Mouse (Mus musculus) forebrain, postnatal 0 days (tissue): ENCODE results near the gene Taldo1. TPM values are rescaled to one million over a fixed set of nuclear protein-coding genes. Genes with fewer than 3 reads are reported as not detected.
"Not testable (repeated sequence)": the region's sequence is repeated elsewhere in the genome, so short reads cannot be mapped to it uniquely, and the experiment has no call there.

Experiments
- ATAC-seq: fragments of 200-750 bp; cut with Nextera tagmentation; 2 replicates; pipeline ENCODE4 v1.8.0; 2017; ENCODE audit warnings: mild to moderate bottlenecking, moderate library complexity
- DNase-seq: peaks from one replicate; pipeline ENCODE4 v3.0.0-alpha.2; 2015
- H3K27ac ChIP-seq: fragments of 300-500 bp; sonication (generic); 2 replicates; pipeline ENCODE4 v1.5.1; 2014; ENCODE audit warnings: low read depth, mild to moderate bottlenecking, antibody characterized with exemption, low read length, moderate library complexity, mixed read lengths
- H3K27me3 ChIP-seq: fragments of 300-500 bp; sonication (generic); 2 replicates; pipeline ENCODE4 v1.6.1; 2014; ENCODE audit warnings: mild to moderate bottlenecking, low read length, mixed read lengths; ENCODE audit not compliant: insufficient read depth
- H3K36me3 ChIP-seq: fragments of 300-500 bp; sonication (generic); 2 replicates; pipeline ENCODE4 v1.6.1; 2014; ENCODE audit warnings: mild to moderate bottlenecking, moderate library complexity; ENCODE audit not compliant: insufficient read depth
- H3K4me1 ChIP-seq: fragments of 300-500 bp; sonication (generic); 2 replicates; pipeline ENCODE4 v1.6.1; 2014; ENCODE audit warnings: antibody characterized with exemption; ENCODE audit not compliant: insufficient read depth
- H3K4me2 ChIP-seq: fragments of 300-500 bp; sonication (generic); 2 replicates; pipeline ENCODE4 v1.6.1; 2014; ENCODE audit warnings: low read depth, mild to moderate bottlenecking, moderate library complexity
- H3K4me3 ChIP-seq: fragments of 300-500 bp; sonication (generic); 2 replicates; pipeline ENCODE4 v1.5.1; 2014; ENCODE audit warnings: low read depth, low read length, mixed read lengths
- H3K9ac ChIP-seq: fragments of 300-500 bp; sonication (generic); 2 replicates; pipeline ENCODE4 v1.6.1; 2014; ENCODE audit warnings: mild to moderate bottlenecking
- H3K9me3 ChIP-seq: fragments of 300-500 bp; sonication (generic); 2 replicates; pipeline ENCODE4 v1.6.1; 2016; ENCODE audit warnings: low read length
- CTCF ChIP-seq: sonication (generic); IDR thresholded peaks from 2 replicates; pipeline ENCODE4 v1.5.1; 2016; ENCODE audit warnings: antibody characterized with exemption, control low read depth, low read depth
- WGBS: fragments of 180-500 bp; shearing (Covaris S2); extraction: QIAGEN DNeasy Blood & Tissue Kit; methylation state at CpG from one replicate; pipeline ENCODE4 v1.1.7; 2014; 5-methylcytosine and 5-hydroxymethylcytosine counted together
- polyA plus RNA-seq: library from polyadenylated mRNA; unstranded; fragments of >200 nt; fragmentation: Nextera tagmentation; extraction: Ambion mirVana; gene quantifications from 2 replicates; pipeline ENCODE4 v1.2.1, GENCODE M21; 2015
- total RNA-seq: library from RNA; depleted of rRNA; stranded (reverse); fragments of >200 nt; gene quantifications from 2 replicates; pipeline ENCODE4 v1.2.3, GENCODE M21; 2014

Gene Taldo1
- total and polyA plus RNA-seq, 2 experiments from 2014 or later, result 224 to 304 TPM

- no peaks in the 10 kb centered on the region for H3K27me3 ChIP-seq
- 93% methylated on average over 9 of the region's 9 CpGs for WGBS
- DNase-seq (no peak), ATAC-seq (no peak)
- H3K36me3 ChIP-seq, result peaks cover 6% of the 10 kb centered on the region
- no peak overlapping the region for H3K27ac ChIP-seq
- H3K4me2 ChIP-seq, result no peak overlapping the region
- TF ChIP-seq CTCF, result no peak
- H3K4me3 ChIP-seq, result no peak overlapping the region
- H3K9me3 ChIP-seq, result no peaks in the 10 kb centered on the region
- peaks cover 12% of the 10 kb centered on the region for H3K4me1 ChIP-seq
- H3K9ac ChIP-seq, result no peak overlapping the region
Measured at GRCm38 (mm10) chr7:141441460-141441859, 49.5 kb downstream of the Taldo1 start.

DNA sequence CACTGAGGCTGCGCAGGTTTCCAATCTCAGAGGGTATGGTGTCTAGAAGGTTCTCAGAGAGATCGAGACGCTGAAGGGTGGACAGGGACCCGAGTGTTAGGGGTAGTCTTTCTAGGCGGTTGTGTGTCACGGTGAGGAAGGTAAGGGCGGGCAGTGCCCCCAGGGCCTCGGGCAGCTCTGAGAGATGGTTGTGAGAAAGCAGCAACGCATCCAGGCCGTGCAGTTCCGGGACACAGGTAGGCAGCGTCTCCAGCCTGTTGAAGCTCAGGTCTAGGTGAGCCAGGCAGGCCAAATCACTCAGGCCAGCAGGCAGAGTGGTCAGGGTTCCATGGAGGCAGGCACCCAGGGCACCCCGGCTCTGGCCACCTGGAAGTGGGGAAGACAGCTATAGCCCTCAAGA lies 50.2 kb downstream of the Taldo1 start:
- no peak overlapping the region for H3K27ac ChIP-seq
- peaks cover 6% of the 10 kb centered on the region for H3K36me3 ChIP-seq
- H3K4me1 ChIP-seq, result peaks cover 14% of the 10 kb centered on the region
- 94% methylated on average over 13 of the region's 13 CpGs for WGBS
- DNase-seq (no peak), ATAC-seq (no peak)
- no peak for TF ChIP-seq CTCF
- no peak overlapping the region for H3K4me2 ChIP-seq
- H3K9me3 ChIP-seq, result no peaks in the 10 kb centered on the region
- no peak overlapping the region for H3K4me3 ChIP-seq
- H3K9ac ChIP-seq, result no peak overlapping the region
- no peaks in the 10 kb centered on the region for H3K27me3 ChIP-seq

GRCm38 (mm10) chr7:141443081-141443821 lies 51.3 kb downstream of the Taldo1 start:
- Histone ChIP-seq H3K27ac (no peak overlapping the region), H3K4me3 (peak overlapping the region; percentile 36), H3K27me3 (no peaks in the 10 kb centered on the region), H3K9ac (peak overlapping the region; percentile 37), H3K36me3 (peaks cover 6% of the 10 kb centered on the region), H3K9me3 (no peaks in the 10 kb centered on the region), H3K4me2 (peak overlapping the region; percentile 62), H3K4me1 (peaks cover 9% of the 10 kb centered on the region)
- 19% methylated on average over 12 of the region's 12 CpGs for WGBS
- DNase-seq (peak; percentile 33), ATAC-seq (no peak)
- TF ChIP-seq CTCF, result peak; percentile 42; the same call in 1 of the 2 replicates

DNA sequence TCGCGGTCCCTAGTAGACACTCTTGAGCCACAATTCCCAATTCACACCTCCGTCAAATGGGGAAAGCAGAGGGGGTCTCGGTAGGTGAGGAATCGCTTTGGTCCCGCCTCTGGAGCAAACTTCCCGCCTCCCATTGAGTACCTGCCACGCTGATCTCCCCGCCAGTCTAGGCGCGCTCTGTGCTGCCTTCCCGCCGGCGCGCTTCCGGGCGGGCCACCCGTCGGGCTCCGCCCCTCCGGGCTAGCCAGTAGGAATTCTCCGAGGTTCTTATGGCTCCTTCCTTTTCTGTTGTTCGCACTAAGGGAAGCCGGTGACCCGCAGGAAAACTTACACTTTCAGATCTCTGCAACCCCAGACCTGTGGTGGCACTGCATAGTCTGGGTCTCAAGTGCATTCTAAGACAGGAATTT lies 51.8 kb downstream of the Taldo1 start, which contains the start of gene Pidd1:
Pidd1 (minus strand) TSS at position 198 of the 410 bp plus-strand sequence.
- WGBS, result under 1% methylated on average over 25 of the region's 25 CpGs
- peak; percentile 23; the same call in 1 of the 2 replicates for ATAC-seq

DNA sequence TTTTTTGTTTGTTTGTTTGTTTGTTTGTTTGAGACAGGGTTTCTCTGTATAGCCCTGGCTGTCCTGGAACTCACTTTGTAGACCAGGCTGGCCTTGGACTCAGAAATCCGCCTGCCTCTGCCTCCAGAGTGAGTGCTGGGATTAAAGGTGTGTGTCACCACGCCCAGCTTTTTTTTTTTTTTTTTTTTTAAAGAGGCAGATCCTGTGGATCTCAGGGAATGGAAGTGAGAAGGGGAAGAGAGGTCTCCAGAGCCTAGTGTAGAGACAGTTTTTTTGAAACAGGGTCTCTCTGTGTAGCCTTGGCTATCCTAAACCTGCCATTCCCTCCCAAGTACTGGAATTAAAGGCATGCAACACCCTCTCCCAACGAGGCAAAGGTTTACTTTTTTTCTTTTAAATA lies 54.4 kb downstream of the Taldo1 start:
- not testable (repeated sequence) for H3K27ac ChIP-seq, H3K4me2 ChIP-seq, H3K27me3 ChIP-seq, ATAC-seq, DNase-seq, H3K9ac ChIP-seq, H3K9me3 ChIP-seq, H3K4me3 ChIP-seq
- H3K4me1 ChIP-seq, result peaks cover 11% of the 10 kb centered on the region; the same call in 1 of the 2 replicates
- WGBS, result 91% methylated on average over 3 of the region's 3 CpGs
- peaks cover 22% of the 10 kb centered on the region for H3K36me3 ChIP-seq

More for the DNA sequence above, 51.8 kb downstream of the Taldo1 start, which contains the start of gene Pidd1:
- H3K4me3 ChIP-seq, result peak within 1 kb of the TSS; percentile 36
- H3K36me3 ChIP-seq, result peaks cover 6% of the 10 kb centered on the region
- no peak within 1 kb of the TSS for H3K27ac ChIP-seq
- H3K27me3 ChIP-seq, result no peaks in the 10 kb centered on the region
- peak; percentile 72 for DNase-seq
- peak within 1 kb of the TSS; percentile 37 for H3K9ac ChIP-seq
- H3K4me1 ChIP-seq, result peaks cover 11% of the 10 kb centered on the region; the same call in 1 of the 2 replicates
- no peaks in the 10 kb centered on the region for H3K9me3 ChIP-seq
- TF ChIP-seq CTCF, result no peak
- peak within 1 kb of the TSS; percentile 62 for H3K4me2 ChIP-seq

- Histone ChIP-seq H3K27ac (peak within 1 kb of the TSS; percentile 88), H3K9ac (peak within 1 kb of the TSS; percentile 78), H3K9me3 (no peaks in the 10 kb centered on the region), H3K4me2 (peak within 1 kb of the TSS; percentile 66), H3K4me1 (peaks cover 11% of the 10 kb centered on the region; the same call in 1 of the 2 replicates), H3K27me3 (no peaks in the 10 kb centered on the region), H3K36me3 (peaks cover 32% of the 10 kb centered on the region), H3K4me3 (peak within 1 kb of the TSS; percentile 66)
- 1% methylated on average over 63 of the region's 63 CpGs for WGBS
- ATAC-seq, result peak; percentile 96
- peak; percentile 33 for TF ChIP-seq CTCF
- DNase-seq, result peak; percentile 95
Measured at GRCm38 (mm10) chr7:141447110-141447991, 55.4 kb downstream of the Taldo1 start, which contains the start of gene Rplp2. Gene Rplp2 (plus strand): TSS chr7:141447370.
